Mouse (Mus musculus) T-cell, adult 2 months (primary cell): ENCODE results near the gene Tigar.

Experiments used
- DNase-seq: peaks from one replicate; pipeline ENCODE4 v3.0.0; 2022; ENCODE audit warnings: low spot score

Gene Tigar

DNA sequence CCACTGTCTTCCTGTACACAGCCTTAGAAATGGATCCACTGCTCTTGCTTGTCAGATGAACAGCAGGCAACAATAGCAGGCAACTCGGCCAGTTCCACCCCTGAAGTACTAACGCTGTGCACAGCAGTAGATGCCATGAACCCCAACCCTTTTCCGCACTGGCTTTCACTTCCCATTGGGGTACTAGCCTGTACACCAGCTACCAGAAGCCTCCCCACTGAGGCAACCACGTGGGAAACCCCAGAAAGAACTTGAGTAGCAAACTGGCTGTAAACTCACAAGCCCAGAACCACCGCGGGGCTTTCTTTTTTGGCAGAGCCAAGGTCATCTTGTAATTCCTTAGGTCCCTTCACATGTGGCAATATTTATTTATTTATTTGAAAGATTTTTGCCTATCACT is 27.5 kb downstream of the Tigar start:
- no peak for DNase-seq

DNA sequence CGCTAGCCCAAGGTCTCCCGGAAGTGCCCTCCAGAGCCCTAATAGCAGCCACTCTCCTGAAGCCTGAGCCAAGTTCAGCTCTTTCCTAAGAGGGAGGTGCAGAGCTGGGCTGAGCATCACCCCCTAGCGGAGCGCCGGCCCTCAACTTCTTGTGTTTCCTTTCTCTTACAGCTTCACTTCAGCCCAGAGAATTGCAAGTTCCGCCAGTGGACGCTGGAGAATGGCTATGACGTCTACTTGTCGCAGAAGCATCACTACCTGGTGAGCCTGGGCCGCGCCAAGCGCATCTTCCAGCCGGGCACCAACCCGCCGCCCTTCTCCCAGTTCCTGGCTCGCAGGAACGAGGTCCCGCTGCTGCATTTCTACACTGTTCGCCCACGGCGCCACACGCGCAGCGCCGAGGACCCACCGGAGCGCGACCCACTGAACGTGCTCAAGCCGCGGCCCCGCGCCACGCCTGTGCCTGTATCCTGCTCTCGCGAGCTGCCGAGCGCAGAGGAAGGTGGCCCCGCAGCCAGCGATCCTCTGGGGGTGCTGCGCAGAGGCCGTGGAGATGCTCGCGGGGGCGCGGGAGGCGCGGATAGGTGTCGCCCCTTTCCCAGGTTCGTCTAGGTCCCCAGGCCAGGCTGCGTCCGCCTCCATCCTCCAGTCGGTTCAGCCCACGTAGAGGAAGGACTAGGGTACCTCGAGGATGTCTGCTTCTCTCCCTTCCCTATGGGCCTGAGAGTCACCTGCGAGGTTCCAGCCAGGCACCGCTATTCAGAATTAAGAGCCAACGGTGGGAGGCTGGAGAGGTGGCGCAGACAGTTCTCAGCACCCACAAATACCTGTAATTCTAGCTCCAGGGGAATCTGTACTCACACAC is 29.3 kb downstream of the Tigar start:
- DNase-seq = peak; percentile 43

DNA sequence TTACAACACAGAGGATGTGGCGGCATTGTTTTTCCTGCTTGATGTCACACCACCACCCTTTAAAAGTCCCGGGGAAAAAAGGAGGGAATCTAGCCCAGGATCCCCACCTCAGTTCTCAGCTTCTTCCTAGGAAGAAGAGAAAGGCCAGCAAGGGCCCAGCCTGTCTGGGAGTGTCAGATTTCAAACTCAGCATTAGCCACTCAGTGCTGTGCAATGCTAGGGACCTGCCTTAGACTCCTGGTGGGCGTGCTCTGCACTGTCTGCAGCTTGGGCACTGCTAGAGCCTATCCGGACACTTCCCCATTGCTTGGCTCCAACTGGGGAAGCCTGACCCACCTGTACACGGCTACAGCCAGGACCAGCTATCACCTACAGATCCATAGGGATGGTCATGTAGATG is 36.5 kb downstream of the Tigar start, which contains the start of gene Fgf23:
Gene Fgf23, plus strand, starts transcription at position 86 of the 400 bp plus-strand sequence.
- DNase-seq = no peak

DNA sequence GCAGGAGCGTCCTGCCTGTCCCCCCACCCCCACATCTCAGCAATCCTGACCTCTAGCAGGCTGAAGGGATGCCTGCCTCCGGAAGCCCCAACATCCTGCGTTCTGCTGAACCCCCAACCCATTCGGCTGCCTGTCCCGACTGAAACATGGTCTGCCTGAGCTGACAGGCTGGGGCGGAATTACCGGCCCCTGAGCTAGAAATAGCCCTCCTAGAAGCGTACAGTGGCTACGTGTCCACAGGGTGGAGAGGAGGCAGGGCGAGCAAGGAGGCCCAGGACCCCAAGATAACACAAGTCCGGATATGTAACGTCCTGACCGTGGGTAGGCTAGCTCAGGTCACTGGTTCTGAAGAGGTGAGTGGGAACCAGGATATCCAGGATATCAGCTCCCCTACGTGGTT is 44.5 kb downstream of the Tigar start:
- DNase-seq = no peak

DNA sequence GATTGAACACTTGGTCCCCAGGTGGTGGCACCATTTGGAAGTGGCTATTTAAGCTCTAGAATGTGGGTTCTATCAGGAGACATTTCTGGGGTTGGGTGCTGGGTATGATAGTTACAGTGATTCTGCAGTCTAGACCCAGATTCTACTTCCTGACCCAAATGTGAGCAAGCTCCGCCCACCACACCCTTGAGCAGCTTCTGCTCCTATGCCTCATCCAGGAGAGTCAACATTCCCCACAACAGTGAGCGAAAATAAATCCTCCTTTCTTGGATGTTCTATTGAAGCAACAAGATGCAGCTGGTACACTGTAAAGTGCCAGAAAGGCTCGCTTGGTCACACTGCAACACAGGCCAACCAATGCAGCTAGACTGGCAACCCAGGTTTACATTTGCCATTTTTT is 45.4 kb downstream of the Tigar start:
- DNase-seq = no peak

DNA sequence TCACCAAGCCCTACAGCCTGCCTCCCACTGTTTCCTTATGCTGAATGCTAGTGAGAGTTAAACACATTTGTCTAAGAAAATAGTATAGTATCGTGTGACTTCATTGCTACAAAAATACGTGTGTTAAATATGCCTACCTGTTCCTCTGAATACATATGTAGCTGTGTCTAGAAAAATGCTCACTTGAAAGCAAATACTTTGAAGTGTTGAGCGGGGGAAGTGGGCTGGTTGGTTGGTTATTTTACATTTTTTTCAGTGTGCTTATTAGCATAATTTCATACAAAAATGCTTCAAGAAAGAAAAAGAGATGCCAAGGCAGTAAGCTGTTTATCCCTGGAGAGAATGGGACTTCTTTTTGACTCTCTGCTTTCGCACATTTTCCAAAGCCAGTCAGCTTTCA is 49.4 kb downstream of the Tigar start:
- no peak for DNase-seq

DNA sequence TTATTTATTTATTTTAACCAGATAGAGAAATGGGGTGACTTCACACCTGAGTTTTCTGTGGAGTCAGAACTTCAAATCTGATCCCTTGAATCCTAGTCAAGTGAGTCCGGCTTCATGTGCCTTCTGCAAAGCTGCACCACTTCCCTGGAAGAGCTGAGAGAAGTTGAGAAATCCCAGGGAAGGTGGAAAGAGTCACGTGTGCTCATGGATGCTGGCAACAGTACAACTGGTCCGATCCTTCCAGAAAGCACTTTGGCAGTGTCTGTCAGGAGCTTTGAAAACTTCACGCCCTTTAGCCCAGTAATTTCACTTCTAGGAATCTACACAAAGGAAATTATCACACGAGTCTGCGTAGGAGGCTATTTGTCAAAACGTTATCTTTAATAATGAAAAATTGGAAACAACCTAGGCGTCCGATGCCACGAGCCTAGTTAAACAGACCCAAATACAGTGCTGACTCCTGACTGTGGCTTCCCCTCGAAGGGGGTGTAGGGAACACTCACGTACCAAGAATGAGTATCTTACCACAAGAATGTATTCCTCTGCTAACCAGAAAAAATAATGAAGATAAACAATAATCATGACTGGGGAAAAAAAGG is 52.3 kb downstream of the Tigar start:
- no peak for DNase-seq

DNA sequence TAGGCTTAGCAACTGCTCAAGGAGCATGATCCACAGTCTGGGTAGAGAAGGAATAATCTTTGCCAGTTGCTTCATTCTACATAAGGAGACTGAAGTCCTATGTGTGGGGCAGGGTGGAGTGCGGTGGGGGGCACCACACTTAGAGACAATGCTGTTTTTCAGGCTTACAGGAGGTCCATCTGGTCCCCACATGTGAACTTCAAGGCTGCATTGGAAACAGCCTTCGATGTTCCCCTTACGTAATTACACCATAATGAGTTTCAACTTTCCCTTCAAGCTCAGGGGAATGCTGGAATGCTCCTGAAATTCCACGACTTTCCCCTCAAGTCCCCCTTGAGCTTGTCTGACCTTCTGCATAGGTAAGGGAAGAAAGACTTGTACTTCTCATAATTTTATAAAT is 58.5 kb downstream of the Tigar start:
- DNase-seq = no peak

DNA sequence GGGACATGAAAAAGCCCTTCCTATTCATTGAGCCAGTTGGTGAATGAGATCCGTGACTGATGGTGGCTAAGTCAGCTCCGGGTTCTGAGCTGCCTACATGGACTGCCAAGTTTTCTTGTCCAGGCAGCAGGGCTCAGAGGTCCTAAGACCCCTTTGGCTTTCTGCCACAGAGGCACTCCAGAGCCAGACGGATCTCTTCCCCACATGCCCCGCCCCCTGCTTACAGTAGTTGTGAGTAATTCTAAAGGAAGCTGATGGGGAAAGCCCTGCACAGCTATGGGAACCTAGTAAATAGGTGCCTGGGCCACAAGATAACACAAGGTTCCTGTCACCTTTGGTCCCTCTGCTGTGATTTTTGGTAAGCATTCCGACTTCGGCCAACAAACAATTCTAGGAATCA is 64.4 kb downstream of the Tigar start:
- DNase-seq = no peak
